Mouse (Mus musculus): ENCODE measurements around the gene B3gnt7. TPM values are rescaled to one million over a fixed set of nuclear protein-coding genes. Genes with fewer than 3 reads are reported as not detected.

The B3gnt7 gene
- polyA plus RNA-seq, 1 experiment: 0.19 TPM

DNA sequence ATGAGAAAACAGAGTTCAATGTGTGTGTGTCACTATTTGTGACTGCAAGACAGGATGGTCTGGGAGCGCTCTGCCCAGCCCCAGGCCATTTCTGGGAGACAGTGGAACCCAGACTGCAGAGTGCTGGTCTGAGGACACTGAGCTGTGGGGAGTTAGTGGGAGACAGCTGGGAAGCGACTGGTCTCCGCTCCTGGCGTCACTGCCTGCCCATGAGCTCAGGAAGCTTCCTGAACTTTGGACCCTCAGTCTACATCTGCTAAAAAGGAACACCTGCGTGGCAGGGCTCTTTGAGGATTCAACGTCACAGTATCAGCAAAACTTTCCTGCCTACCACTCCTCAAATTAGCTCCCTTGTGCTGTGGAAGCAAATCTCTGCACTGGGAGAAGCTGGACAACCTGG, 30.9 kb upstream of the B3gnt7 start:
- TF ChIP-seq POLR2A (IDR thresholded peaks at IDR 0.05; ENCODE audit: low read depth, low read length) (no peak), CTCF (IDR thresholded peaks at IDR 0.05; ENCODE audit: borderline replicate concordance, insufficient read depth, low read length) (no peak)
- no peak overlapping the region for H3K4me3 ChIP-seq (ENCODE audit: insufficient read depth, low read length)
- no peak overlapping the region for H3K27ac ChIP-seq (ENCODE audit: insufficient read depth, low read length)
- H3K4me1 ChIP-seq (ENCODE audit: control insufficient read depth, insufficient read depth, low read length): 0 out of 2 replicates have a peak, but pooled peaks cover 2% of the 10 kb centered on the region

- TF ChIP-seq CTCF (IDR thresholded peaks at IDR 0.05; ENCODE audit: borderline replicate concordance, insufficient read depth, low read length) (no peak), POLR2A (IDR thresholded peaks at IDR 0.05; ENCODE audit: low read depth, low read length) (no peak)
- Histone ChIP-seq H3K4me3 (ENCODE audit: insufficient read depth, low read length) (no peak overlapping the region), H3K4me1 (ENCODE audit: control insufficient read depth, insufficient read depth, low read length) (no peaks in the 10 kb centered on the region), H3K27ac (ENCODE audit: insufficient read depth, low read length) (no peak overlapping the region)
Measured at GRCm38 (mm10) chr1:86277055-86277454, 25.6 kb upstream of the B3gnt7 start.

DNA sequence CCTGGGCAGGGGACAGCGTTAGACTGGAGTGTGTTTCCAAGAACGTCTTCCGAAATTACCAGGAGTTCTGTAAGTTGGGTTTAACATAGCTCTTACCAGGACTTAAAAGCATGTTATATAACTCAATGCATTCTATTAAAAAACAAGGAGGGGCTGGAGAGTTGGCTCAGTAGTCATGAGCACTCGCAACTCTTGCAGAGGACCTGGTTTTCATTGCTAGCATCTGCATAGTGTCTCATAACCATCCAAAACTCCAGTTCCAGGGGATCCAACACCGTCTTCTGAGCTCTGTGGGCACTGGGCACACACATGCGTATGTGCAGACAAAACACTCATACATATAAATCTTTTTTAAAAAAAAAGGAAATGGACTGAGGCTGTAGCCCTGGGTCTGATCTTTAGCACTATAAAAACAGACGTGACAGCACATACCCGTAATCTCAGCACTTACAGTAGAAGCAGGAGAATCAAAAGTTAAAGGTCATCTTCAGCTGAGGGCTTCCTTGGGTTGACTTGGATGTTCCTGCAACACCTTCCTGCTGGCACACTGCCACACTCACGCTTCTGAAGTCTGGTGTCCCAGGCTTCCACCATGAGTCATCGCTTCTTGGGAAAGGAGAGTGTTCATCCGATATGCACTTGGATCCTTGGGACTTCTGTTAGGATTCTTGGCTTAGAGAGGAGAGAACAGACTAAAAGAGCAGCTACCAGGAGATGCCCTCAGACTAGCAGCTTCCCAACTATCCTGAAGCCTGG, 20.7 kb upstream of the B3gnt7 start:
- Histone ChIP-seq H3K4me3 (ENCODE audit: insufficient read depth, low read length) (no peak overlapping the region), H3K4me1 (ENCODE audit: control insufficient read depth, insufficient read depth, low read length) (peaks cover 2% of the 10 kb centered on the region; the same call in 1 of the 2 replicates), H3K27ac (ENCODE audit: insufficient read depth, low read length) (no peak overlapping the region)
- TF ChIP-seq POLR2A (IDR thresholded peaks at IDR 0.05; ENCODE audit: low read depth, low read length): no peak
- no peak for TF ChIP-seq CTCF (IDR thresholded peaks at IDR 0.05; ENCODE audit: borderline replicate concordance, insufficient read depth, low read length)

DNA sequence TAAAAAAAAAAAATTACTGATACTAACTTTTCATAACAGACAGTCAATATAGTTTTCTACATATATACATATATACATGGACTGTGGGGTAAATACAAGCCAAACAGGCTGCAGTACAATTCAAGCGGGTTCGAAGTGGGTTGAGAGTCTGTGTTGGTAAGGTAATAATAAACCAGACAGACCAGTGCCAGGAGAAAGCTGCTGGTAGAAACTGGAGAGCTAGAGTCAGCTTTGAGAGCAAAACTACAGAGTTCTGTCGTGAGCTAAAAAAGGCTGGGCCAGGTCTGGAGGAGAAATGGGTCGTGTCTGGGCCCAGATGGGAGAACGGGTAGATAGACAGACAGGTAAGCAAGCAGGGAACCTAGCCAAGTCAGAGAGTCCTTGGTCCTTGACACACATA, 18.5 kb upstream of the B3gnt7 start:
- Histone ChIP-seq H3K4me3 (ENCODE audit: insufficient read depth, low read length) (no peak overlapping the region), H3K27ac (ENCODE audit: insufficient read depth, low read length) (no peak overlapping the region), H3K4me1 (ENCODE audit: control insufficient read depth, insufficient read depth, low read length) (peaks cover 2% of the 10 kb centered on the region; the same call in 1 of the 2 replicates)
- no peak for TF ChIP-seq CTCF (IDR thresholded peaks at IDR 0.05; ENCODE audit: borderline replicate concordance, insufficient read depth, low read length)
- TF ChIP-seq POLR2A (IDR thresholded peaks at IDR 0.05; ENCODE audit: low read depth, low read length): no peak

DNA sequence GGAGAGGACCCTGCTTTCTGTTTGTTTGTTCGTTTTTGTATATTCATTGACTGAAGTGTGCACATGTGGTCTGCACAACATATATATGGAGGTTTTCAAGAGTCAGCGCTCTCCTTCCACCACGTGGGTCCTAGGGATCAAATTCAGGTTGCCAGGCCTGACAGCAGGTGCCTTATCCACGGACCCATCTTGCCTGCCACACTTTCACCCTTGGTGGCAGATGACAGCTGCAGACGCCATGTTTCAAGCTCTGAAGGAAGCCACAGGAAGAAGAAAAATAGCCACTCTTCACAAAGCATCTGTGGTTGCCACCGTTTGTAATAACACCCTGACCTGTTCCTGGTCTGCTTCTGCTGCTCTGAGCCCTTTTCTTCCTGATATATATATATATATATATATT, 17.3 kb upstream of the B3gnt7 start:
- Histone ChIP-seq H3K27ac (ENCODE audit: insufficient read depth, low read length) (no peak overlapping the region), H3K4me1 (ENCODE audit: control insufficient read depth, insufficient read depth, low read length) (peaks cover 2% of the 10 kb centered on the region; the same call in 1 of the 2 replicates), H3K4me3 (ENCODE audit: insufficient read depth, low read length) (no peak overlapping the region)
- TF ChIP-seq POLR2A (IDR thresholded peaks at IDR 0.05; ENCODE audit: low read depth, low read length): no peak
- no peak for TF ChIP-seq CTCF (IDR thresholded peaks at IDR 0.05; ENCODE audit: borderline replicate concordance, insufficient read depth, low read length)

- TF ChIP-seq POLR2A (IDR thresholded peaks at IDR 0.05; ENCODE audit: low read depth, low read length): no peak
- TF ChIP-seq CTCF (IDR thresholded peaks at IDR 0.05; ENCODE audit: borderline replicate concordance, insufficient read depth, low read length): no peak
- peaks cover under 1% of the 10 kb centered on the region; the same call in 1 of the 2 replicates for H3K4me1 ChIP-seq (ENCODE audit: control insufficient read depth, insufficient read depth, low read length)
Measured at GRCm38 (mm10) chr1:86287473-86287872, 15.2 kb upstream of the B3gnt7 start.

DNA sequence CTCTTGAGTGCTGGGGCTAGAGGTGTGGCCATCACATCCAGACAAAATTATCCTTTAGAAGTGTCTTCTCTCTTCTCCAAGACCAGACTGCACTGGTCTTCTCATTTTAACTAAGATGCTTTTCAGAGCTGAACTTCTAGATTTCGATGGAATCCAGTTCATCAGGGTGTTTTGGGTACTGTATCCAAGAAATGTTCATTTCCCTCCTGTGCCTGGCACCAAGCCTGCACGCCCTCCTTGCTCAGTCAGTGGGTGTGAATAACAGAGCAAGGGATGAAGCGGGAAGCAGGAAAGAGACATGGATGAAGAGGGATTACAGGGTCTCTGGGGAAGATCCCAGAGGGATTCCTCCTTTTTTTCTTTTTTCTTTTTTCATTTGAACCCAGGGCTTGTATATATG, 12.2 kb upstream of the B3gnt7 start:
- no peak for TF ChIP-seq POLR2A (IDR thresholded peaks at IDR 0.05; ENCODE audit: low read depth, low read length)
- TF ChIP-seq CTCF (IDR thresholded peaks at IDR 0.05; ENCODE audit: borderline replicate concordance, insufficient read depth, low read length): no peak

More at GRCm38 (mm10) chr1:86287473-86287872, 15.2 kb upstream of the B3gnt7 start:
- no peak overlapping the region for H3K27ac ChIP-seq (ENCODE audit: insufficient read depth, low read length)
- no peak overlapping the region for H3K4me3 ChIP-seq (ENCODE audit: insufficient read depth, low read length)

GRCm38 (mm10) chr1:86293091-86293490, 9.5 kb upstream of the B3gnt7 start:
- TF ChIP-seq POLR2A (IDR thresholded peaks at IDR 0.05; ENCODE audit: low read depth, low read length): no peak
- no peak for TF ChIP-seq CTCF (IDR thresholded peaks at IDR 0.05; ENCODE audit: borderline replicate concordance, insufficient read depth, low read length)
- H3K27ac ChIP-seq (ENCODE audit: insufficient read depth, low read length): no peak overlapping the region
- no peak overlapping the region for H3K4me3 ChIP-seq (ENCODE audit: insufficient read depth, low read length)
- H3K4me1 ChIP-seq (ENCODE audit: control insufficient read depth, insufficient read depth, low read length): 0 out of 2 replicates have a peak, but pooled peaks cover 3% of the 10 kb centered on the region

More for the DNA sequence above, 12.2 kb upstream of the B3gnt7 start:
- H3K4me3 ChIP-seq (ENCODE audit: insufficient read depth, low read length): no peak overlapping the region
- no peak overlapping the region for H3K27ac ChIP-seq (ENCODE audit: insufficient read depth, low read length)
- H3K4me1 ChIP-seq (ENCODE audit: control insufficient read depth, insufficient read depth, low read length): 0 out of 2 replicates have a peak, but pooled peaks cover 3% of the 10 kb centered on the region

- 0 out of 2 replicates have a peak, but pooled peaks cover 3% of the 10 kb centered on the region for H3K4me1 ChIP-seq (ENCODE audit: control insufficient read depth, insufficient read depth, low read length)
- TF ChIP-seq CTCF (IDR thresholded peaks at IDR 0.05; ENCODE audit: borderline replicate concordance, insufficient read depth, low read length) (no peak), POLR2A (IDR thresholded peaks at IDR 0.05; ENCODE audit: low read depth, low read length) (no peak)
Measured at GRCm38 (mm10) chr1:86293868-86294267, 8.8 kb upstream of the B3gnt7 start.

DNA sequence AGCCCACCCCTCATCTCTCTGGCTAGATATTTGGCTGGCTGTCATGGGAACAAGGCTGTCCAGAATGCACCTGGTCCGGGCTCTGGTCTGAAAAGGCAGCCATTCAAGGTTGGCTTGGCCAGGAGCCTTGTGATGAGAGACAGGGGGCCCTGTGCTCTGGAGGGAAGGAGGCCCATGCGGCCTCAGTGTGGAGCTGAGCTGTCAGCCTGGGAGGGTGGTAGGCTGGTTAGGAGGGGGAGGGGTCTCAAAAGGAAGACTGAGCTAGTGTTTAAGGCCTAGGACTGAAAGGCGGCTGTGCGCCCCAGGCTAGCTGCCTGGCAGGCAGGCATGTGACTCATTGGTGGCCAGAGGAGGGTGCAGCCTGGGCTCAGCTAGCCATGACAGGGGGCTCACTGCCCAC, 8.2 kb upstream of the B3gnt7 start:
- Histone ChIP-seq H3K27ac (ENCODE audit: insufficient read depth, low read length) (no peak overlapping the region), H3K4me3 (ENCODE audit: insufficient read depth, low read length) (no peak overlapping the region), H3K4me1 (ENCODE audit: control insufficient read depth, insufficient read depth, low read length) (0 out of 2 replicates have a peak, but pooled peaks cover 3% of the 10 kb centered on the region)
- TF ChIP-seq CTCF (IDR thresholded peaks at IDR 0.05; ENCODE audit: borderline replicate concordance, insufficient read depth, low read length) (no peak), POLR2A (IDR thresholded peaks at IDR 0.05; ENCODE audit: low read depth, low read length) (no peak)

More at GRCm38 (mm10) chr1:86293868-86294267, 8.8 kb upstream of the B3gnt7 start:
- Histone ChIP-seq H3K4me3 (ENCODE audit: insufficient read depth, low read length) (no peak overlapping the region), H3K27ac (ENCODE audit: insufficient read depth, low read length) (no peak overlapping the region)

Data from embryonic fibroblast, embryonic 13.5 days (primary cell).